Mouse (Mus musculus) myocyte (in vitro differentiated cells): Measurements from ENCODE around the gene Hcar2.

ENCODE experiments used
- CEBPB ChIP-seq: IDR thresholded peaks from 2 replicates; pipeline ENCODE4 v1.6.1; 2011; ENCODE audit warnings: mild to moderate bottlenecking, moderate library complexity; ENCODE audit not compliant: poor library complexity, insufficient read depth, severe bottlenecking
- E2F4 ChIP-seq: IDR thresholded peaks from one replicate; pipeline ENCODE4 v1.6.1; 2011; ENCODE audit warnings: mild to moderate bottlenecking, control low read depth, moderate library complexity; ENCODE audit not compliant: insufficient read depth
- MAX ChIP-seq: IDR thresholded peaks from one replicate; pipeline ENCODE4 v1.6.1; 2011; ENCODE audit warnings: low read depth, mild to moderate bottlenecking, control low read depth
- MYOG ChIP-seq, 3 experiments: IDR thresholded peaks; one replicate each; pipeline ENCODE4 v1.6.1; 2011; ENCODE audit warnings: control low read depth in 2 of 3, low read depth in 2 of 3, mild to moderate bottlenecking in 2 of 3; ENCODE audit not compliant: insufficient read length in 2 of 3, control insufficient read depth in 1 of 3, insufficient read depth in 1 of 3
- POLR2A ChIP-seq: IDR thresholded peaks from one replicate; pipeline ENCODE4 v1.6.1; 2011; ENCODE audit warnings: low read depth, mild to moderate bottlenecking, control low read depth, moderate library complexity; ENCODE audit not compliant: insufficient read length
- USF1 ChIP-seq: IDR thresholded peaks from one replicate; pipeline ENCODE4 v1.6.1; 2011; ENCODE audit warnings: low read depth, mild to moderate bottlenecking, control low read depth, moderate library complexity

DNA sequence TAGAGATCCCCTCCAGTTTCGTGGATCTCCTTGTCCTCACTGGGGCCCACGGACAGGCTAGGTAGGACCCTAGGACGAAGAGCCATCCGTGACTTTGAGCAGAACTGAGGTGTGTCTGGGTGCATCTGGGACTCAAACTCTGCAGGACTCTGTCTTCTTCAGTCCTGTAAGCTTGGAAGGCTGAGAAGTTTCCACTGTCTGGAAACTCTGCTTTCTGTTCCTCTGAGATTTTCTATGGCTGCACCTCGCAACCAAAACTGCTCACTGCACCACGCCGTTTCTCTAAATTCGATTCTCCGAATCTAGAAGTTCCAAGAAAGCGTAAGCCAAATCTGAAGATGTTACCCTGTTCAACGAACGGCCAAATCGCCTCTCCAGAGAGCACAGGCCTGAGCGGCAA, 1.4 kb downstream of the Hcar2 start:
- TF ChIP-seq POLR2A (no peak), USF1 (no peak), CEBPB (no peak), E2F4 (no peak), MYOG (IDR thresholded peaks at IDR 0.05; ENCODE audit: control insufficient read depth in 1 of 3, insufficient read depth in 1 of 3, insufficient read length in 2 of 3, low read depth in 2 of 3) (no peak), MAX (no peak)
